Mouse (Mus musculus): ENCODE data around the gene Nptx1. TPM values are rescaled to one million over a fixed set of nuclear protein-coding genes. Genes with fewer than 3 reads are reported as not detected.

Nptx1 gene
- polyA plus RNA-seq, 1 experiment from 2014 or later, result 3.2 TPM

DNA sequence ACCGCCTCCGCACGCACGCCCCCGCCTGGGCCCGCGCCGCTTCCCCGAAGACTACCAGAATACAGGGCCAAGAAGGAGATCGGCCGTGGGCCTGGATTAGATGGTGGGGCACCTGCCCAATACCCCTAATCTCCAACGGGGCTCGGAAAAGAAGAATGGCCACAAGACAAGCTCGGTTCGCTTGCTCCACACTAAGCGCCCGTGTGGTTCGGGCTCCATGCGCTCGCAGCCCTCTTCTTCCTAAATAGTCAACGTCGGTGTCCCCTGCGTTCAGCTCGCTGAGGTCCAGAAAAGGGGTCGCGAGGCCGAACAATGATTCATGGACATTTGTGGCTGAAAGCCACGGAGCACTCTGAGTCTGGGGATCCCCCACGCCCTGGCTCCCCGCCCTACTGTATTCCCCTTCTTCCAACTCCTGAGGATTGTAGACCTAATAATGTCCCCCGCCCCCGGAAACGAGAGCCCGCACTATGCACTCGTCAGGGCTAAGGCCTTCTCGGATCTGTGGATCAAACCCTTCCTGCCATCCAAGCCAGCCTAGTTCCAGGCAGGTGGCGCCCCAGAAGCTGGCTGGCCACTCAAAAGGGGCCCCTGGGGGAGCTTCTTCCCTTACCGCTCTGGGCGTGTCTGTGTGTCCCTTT is 518 bp upstream of the Nptx1 start:
- peak overlapping the region; percentile 69 for H3K9ac ChIP-seq (ENCODE audit: low read length)
- no peaks in the 10 kb centered on the region for H3K36me3 ChIP-seq (ENCODE audit: control insufficient read depth, insufficient read depth, low read length)
- peaks cover 30% of the 10 kb centered on the region for H3K4me1 ChIP-seq (replicated peaks; ENCODE audit: control insufficient read depth, insufficient read depth, low read length)
- peak overlapping the region; percentile 56 for H3K4me3 ChIP-seq (ENCODE audit: low read depth, low read length)
- no peaks in the 10 kb centered on the region for H3K9me3 ChIP-seq (ENCODE audit: control insufficient read depth, low read length)
- H3K27ac ChIP-seq (ENCODE audit: low read depth, low read length), result no peak overlapping the region
- peaks cover 63% of the 10 kb centered on the region for H3K27me3 ChIP-seq (ENCODE audit: control insufficient read depth, insufficient read depth, low read length)
- WGBS, result under 1% methylated on average over 39 of the region's 39 CpGs
- H3K4me2 ChIP-seq (ENCODE audit: low read depth, low read length, severe bottlenecking), result peak overlapping the region; percentile 100
- DNase-seq (ENCODE audit: low spot score) (peak; percentile 69), ATAC-seq (replicated peaks; ENCODE audit: low FRiP score) (no peak)

DNA sequence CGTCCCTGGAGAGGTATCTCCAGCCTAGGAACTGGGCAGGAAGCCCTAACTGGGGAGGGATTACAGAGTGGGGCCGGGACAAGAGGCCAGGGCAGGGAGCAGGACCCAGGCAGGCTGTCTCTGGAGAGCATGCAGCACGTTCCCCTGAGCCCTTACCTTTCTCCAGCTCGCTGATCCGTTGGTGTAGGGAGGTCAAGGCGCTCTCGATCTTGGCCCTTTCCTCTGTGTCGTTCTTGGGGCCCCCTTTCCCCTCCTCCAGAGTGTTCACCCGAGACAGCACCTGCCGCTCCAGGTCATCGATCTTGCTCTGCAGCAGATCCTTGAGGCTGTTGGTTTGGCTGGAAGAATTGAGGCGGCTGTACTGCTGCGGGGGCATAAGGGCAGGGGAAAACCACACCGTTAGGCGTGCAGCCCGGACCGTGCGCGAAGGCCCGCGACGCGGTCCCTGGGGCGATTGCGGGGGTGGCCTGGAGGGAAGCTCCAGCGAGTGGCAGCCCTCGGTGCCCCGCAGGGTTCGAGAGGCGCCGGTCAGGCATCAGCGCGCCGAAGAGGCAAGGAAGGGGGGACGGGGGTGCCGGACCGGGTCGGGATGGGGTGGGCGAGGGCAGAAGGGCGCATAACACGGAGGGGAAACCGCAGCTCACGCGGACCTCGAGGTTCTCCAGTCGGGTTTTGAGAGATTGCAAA is 914 bp downstream of the Nptx1 start:
- peaks cover 30% of the 10 kb centered on the region for H3K4me1 ChIP-seq (replicated peaks; ENCODE audit: control insufficient read depth, insufficient read depth, low read length)
- WGBS, result under 1% methylated on average over 41 of the region's 46 CpGs
- peaks cover 63% of the 10 kb centered on the region for H3K27me3 ChIP-seq (ENCODE audit: control insufficient read depth, insufficient read depth, low read length)
- no peaks in the 10 kb centered on the region for H3K9me3 ChIP-seq (ENCODE audit: control insufficient read depth, low read length)
- ATAC-seq (replicated peaks; ENCODE audit: low FRiP score), result no peak
- peak overlapping the region; percentile 56 for H3K4me3 ChIP-seq (ENCODE audit: low read depth, low read length)
- H3K9ac ChIP-seq (ENCODE audit: low read length), result peak overlapping the region; percentile 69
- no peak for DNase-seq (ENCODE audit: low spot score)
- H3K36me3 ChIP-seq (ENCODE audit: control insufficient read depth, insufficient read depth, low read length), result no peaks in the 10 kb centered on the region
- H3K27ac ChIP-seq (ENCODE audit: low read depth, low read length), result no peak overlapping the region
- H3K4me2 ChIP-seq (ENCODE audit: low read depth, low read length, severe bottlenecking), result peak overlapping the region; percentile 100

- WGBS, result 10% methylated on average over 10 of the region's 10 CpGs
- DNase-seq (ENCODE audit: low spot score) (no peak), ATAC-seq (replicated peaks; ENCODE audit: low FRiP score) (no peak)
- Histone ChIP-seq H3K27ac (ENCODE audit: low read depth, low read length) (no peak overlapping the region), H3K9me3 (ENCODE audit: control insufficient read depth, low read length) (no peaks in the 10 kb centered on the region), H3K36me3 (ENCODE audit: control insufficient read depth, insufficient read depth, low read length) (no peaks in the 10 kb centered on the region), H3K27me3 (ENCODE audit: control insufficient read depth, insufficient read depth, low read length) (peaks cover 60% of the 10 kb centered on the region), H3K4me1 (replicated peaks; ENCODE audit: control insufficient read depth, insufficient read depth, low read length) (peaks cover 25% of the 10 kb centered on the region), H3K4me3 (ENCODE audit: low read depth, low read length) (peak overlapping the region; percentile 56), H3K4me2 (ENCODE audit: low read depth, low read length, severe bottlenecking) (peak overlapping the region; percentile 100), H3K9ac (ENCODE audit: low read length) (no peak overlapping the region)
Observed at GRCm38 (mm10) chr11:119545741-119546495, 1.6 kb downstream of the Nptx1 start.

- Histone ChIP-seq H3K4me2 (ENCODE audit: low read depth, low read length, severe bottlenecking) (no peak overlapping the region), H3K9me3 (ENCODE audit: control insufficient read depth, low read length) (no peaks in the 10 kb centered on the region), H3K27ac (ENCODE audit: low read depth, low read length) (no peak overlapping the region), H3K9ac (ENCODE audit: low read length) (no peak overlapping the region), H3K4me1 (replicated peaks; ENCODE audit: control insufficient read depth, insufficient read depth, low read length) (peaks cover 23% of the 10 kb centered on the region), H3K36me3 (ENCODE audit: control insufficient read depth, insufficient read depth, low read length) (no peaks in the 10 kb centered on the region), H3K27me3 (ENCODE audit: control insufficient read depth, insufficient read depth, low read length) (peaks cover 55% of the 10 kb centered on the region), H3K4me3 (ENCODE audit: low read depth, low read length) (no peak overlapping the region)
- ATAC-seq (replicated peaks; ENCODE audit: low FRiP score) (no peak), DNase-seq (ENCODE audit: low spot score) (no peak)
- 48% methylated on average over 3 of the region's 3 CpGs for WGBS
Observed at GRCm38 (mm10) chr11:119545281-119545680, 2.3 kb downstream of the Nptx1 start.

DNA sequence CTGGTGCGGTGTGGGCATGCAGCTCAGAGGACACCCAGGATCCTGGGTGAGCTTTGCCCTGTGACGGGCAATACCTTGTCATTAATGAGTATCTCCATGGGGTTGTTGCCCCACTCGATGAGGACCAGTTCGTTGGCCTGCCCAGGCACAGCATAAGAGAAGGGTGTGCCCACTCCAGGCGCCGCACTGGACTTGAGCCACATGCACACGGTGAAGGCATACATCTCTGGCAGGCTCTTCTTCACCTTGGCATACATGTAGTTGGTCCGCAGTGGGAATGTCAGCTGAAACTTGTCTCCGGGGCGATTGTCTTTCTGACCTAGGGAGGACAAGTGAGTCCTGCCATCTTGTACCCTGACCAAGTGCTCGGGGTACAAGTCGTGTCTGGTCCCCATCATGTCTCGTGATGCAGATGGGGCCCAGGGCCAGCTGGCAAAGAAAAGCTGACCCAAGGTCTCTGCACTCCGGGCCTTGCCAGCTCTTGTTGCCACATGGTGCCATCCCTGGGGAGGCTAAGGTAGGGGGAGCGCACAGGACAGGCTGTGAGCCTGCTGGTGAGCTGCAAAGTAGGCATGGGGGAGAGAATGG is 2.9 kb downstream of the Nptx1 start:
- Histone ChIP-seq H3K4me3 (ENCODE audit: low read depth, low read length) (no peak overlapping the region), H3K27me3 (ENCODE audit: control insufficient read depth, insufficient read depth, low read length) (peaks cover 48% of the 10 kb centered on the region), H3K9ac (ENCODE audit: low read length) (no peak overlapping the region), H3K9me3 (ENCODE audit: control insufficient read depth, low read length) (no peaks in the 10 kb centered on the region), H3K4me2 (ENCODE audit: low read depth, low read length, severe bottlenecking) (no peak overlapping the region), H3K36me3 (ENCODE audit: control insufficient read depth, insufficient read depth, low read length) (no peaks in the 10 kb centered on the region), H3K27ac (ENCODE audit: low read depth, low read length) (no peak overlapping the region), H3K4me1 (replicated peaks; ENCODE audit: control insufficient read depth, insufficient read depth, low read length) (peaks cover 22% of the 10 kb centered on the region)
- ATAC-seq (replicated peaks; ENCODE audit: low FRiP score) (no peak), DNase-seq (ENCODE audit: low spot score) (no peak)
- WGBS, result 92% methylated on average over 15 of the region's 15 CpGs

- H3K9ac ChIP-seq (ENCODE audit: low read length), result no peak overlapping the region
- H3K9me3 ChIP-seq (ENCODE audit: control insufficient read depth, low read length), result no peaks in the 10 kb centered on the region
- ATAC-seq (replicated peaks; ENCODE audit: low FRiP score), result no peak
- peaks cover 41% of the 10 kb centered on the region for H3K27me3 ChIP-seq (ENCODE audit: control insufficient read depth, insufficient read depth, low read length)
- no peak overlapping the region for H3K4me3 ChIP-seq (ENCODE audit: low read depth, low read length)
- H3K27ac ChIP-seq (ENCODE audit: low read depth, low read length), result no peak overlapping the region
- no peak overlapping the region for H3K4me2 ChIP-seq (ENCODE audit: low read depth, low read length, severe bottlenecking)
- 63% methylated on average over 16 of the region's 16 CpGs for WGBS
- no peak for DNase-seq (ENCODE audit: low spot score)
- H3K36me3 ChIP-seq (ENCODE audit: control insufficient read depth, insufficient read depth, low read length), result no peaks in the 10 kb centered on the region
- peaks cover 18% of the 10 kb centered on the region for H3K4me1 ChIP-seq (replicated peaks; ENCODE audit: control insufficient read depth, insufficient read depth, low read length)
Observed at GRCm38 (mm10) chr11:119543816-119544517, 3.6 kb downstream of the Nptx1 start.

DNA sequence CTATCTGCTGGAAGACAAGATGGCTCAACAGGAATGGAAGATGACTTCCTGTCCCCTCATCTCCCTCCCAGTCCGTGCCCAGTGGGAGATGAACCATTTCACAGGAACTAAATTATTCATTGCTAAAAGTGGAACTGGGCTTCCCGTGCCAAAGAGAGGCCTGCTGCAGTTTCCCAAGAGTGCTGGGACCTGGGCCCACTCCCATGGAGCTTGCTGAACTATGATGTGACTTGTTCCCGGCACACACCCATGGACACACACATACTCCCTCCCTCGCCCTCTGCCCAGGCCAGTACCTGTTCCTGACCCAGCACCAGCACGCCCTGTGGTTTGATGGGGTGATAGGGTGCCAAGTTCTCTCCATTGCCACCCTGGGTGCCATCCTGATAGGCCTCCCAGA is 4.7 kb downstream of the Nptx1 start:
- DNase-seq (ENCODE audit: low spot score) (no peak), ATAC-seq (replicated peaks; ENCODE audit: low FRiP score) (no peak)
- H3K27ac ChIP-seq (ENCODE audit: low read depth, low read length), result no peak overlapping the region
- H3K4me2 ChIP-seq (ENCODE audit: low read depth, low read length, severe bottlenecking), result no peak overlapping the region
- peaks cover 31% of the 10 kb centered on the region for H3K27me3 ChIP-seq (ENCODE audit: control insufficient read depth, insufficient read depth, low read length)
- H3K4me1 ChIP-seq (replicated peaks; ENCODE audit: control insufficient read depth, insufficient read depth, low read length), result peaks cover 13% of the 10 kb centered on the region
- no peak overlapping the region for H3K9ac ChIP-seq (ENCODE audit: low read length)
- H3K9me3 ChIP-seq (ENCODE audit: control insufficient read depth, low read length), result no peaks in the 10 kb centered on the region
- WGBS, result 83% methylated on average over 5 of the region's 5 CpGs
- no peaks in the 10 kb centered on the region for H3K36me3 ChIP-seq (ENCODE audit: control insufficient read depth, insufficient read depth, low read length)
- no peak overlapping the region for H3K4me3 ChIP-seq (ENCODE audit: low read depth, low read length)

GRCm38 (mm10) chr11:119542371-119542770 is 5.2 kb downstream of the Nptx1 start:
- Histone ChIP-seq H3K36me3 (ENCODE audit: control insufficient read depth, insufficient read depth, low read length) (no peaks in the 10 kb centered on the region), H3K4me3 (ENCODE audit: low read depth, low read length) (no peak overlapping the region), H3K27me3 (ENCODE audit: control insufficient read depth, insufficient read depth, low read length) (peaks cover 26% of the 10 kb centered on the region), H3K4me1 (replicated peaks; ENCODE audit: control insufficient read depth, insufficient read depth, low read length) (peaks cover 9% of the 10 kb centered on the region; the same call in 1 of the 2 replicates), H3K9me3 (ENCODE audit: control insufficient read depth, low read length) (no peaks in the 10 kb centered on the region), H3K9ac (ENCODE audit: low read length) (no peak overlapping the region), H3K4me2 (ENCODE audit: low read depth, low read length, severe bottlenecking) (no peak overlapping the region), H3K27ac (ENCODE audit: low read depth, low read length) (no peak overlapping the region)
- 59% methylated on average over 9 of the region's 9 CpGs for WGBS
- DNase-seq (ENCODE audit: low spot score), result no peak
- no peak for ATAC-seq (replicated peaks; ENCODE audit: low FRiP score)

Data from forebrain, embryonic 11.5 days (tissue).